8 mouse cellular contexts compared by ENCODE assay signal in genomic region chr5:144547333-144547878, GRCm38 (mm10). TPM values are rescaled to one million over a fixed set of nuclear protein-coding genes. Genes with fewer than 3 reads are reported as not detected.
DNase-seq lines count a peak whose midpoint lies in the region; ATAC-seq and TF ChIP-seq lines count a peak whose summit lies in the region.
"Had no signal": no experiment of that assay in that cellular context is flagged by ENCODE, and none has a peak within 500 bp of the region (broad histone marks: within the 10 kb centered on the region; RNA-seq: fewer than 3 reads in every experiment).

No protein-coding gene starts in this region.

- no peak for ATAC-seq in lung, embryonic 15.5 days (ENCODE audit: borderline replicate concordance, extremely low read depth, low FRiP score, low TSS enrichment)
- ATAC-seq in forebrain, embryonic 15.5 days (replicated peaks), result no peak
- no peak for ATAC-seq in limb, embryonic 15.5 days (ENCODE audit: insufficient number of reproducible peaks, low FRiP score, low TSS enrichment, low read depth)
- no peak for ATAC-seq in frontal cortex, adult (ENCODE audit: low TSS enrichment)

- peak overlapping the region; percentile 41; the same call in 1 of the 2 replicates for H3K4me2 ChIP-seq in lung, embryonic 15.5 days
- H3K4me2 ChIP-seq in forebrain, embryonic 15.5 days (replicated peaks), result peak overlapping the region; percentile 51
- H3K4me2 ChIP-seq in limb, embryonic 15.5 days, result no peak overlapping the region

- no peaks in the 10 kb centered on the region for H3K36me3 ChIP-seq in lung, embryonic 15.5 days
- H3K36me3 ChIP-seq in forebrain, embryonic 15.5 days, result no peaks in the 10 kb centered on the region
- H3K36me3 ChIP-seq in limb, embryonic 15.5 days, result no peaks in the 10 kb centered on the region

- TF ChIP-seq POLR2A in lung, adult 2 months (IDR thresholded peaks at IDR 0.05; ENCODE audit: borderline replicate concordance, extremely low read depth, low read depth, low read length), result no peak

- no peak overlapping the region for H3K4me3 ChIP-seq in lung, embryonic 15.5 days
- H3K4me3 ChIP-seq in lung, adult 2 months (replicated peaks; ENCODE audit: extremely low read depth, low read depth, low read length), result no peak overlapping the region
- H3K4me3 ChIP-seq in forebrain, embryonic 15.5 days, result peak overlapping the region; percentile 46
- H3K4me3 ChIP-seq in limb, embryonic 15.5 days, result 0 out of 2 replicates have a peak overlapping the region, but pooled peaks have one; percentile 2

- H3K9me3 ChIP-seq in lung, embryonic 15.5 days, result no peaks in the 10 kb centered on the region
- H3K9me3 ChIP-seq in forebrain, embryonic 15.5 days, result no peaks in the 10 kb centered on the region
- no peaks in the 10 kb centered on the region for H3K9me3 ChIP-seq in limb, embryonic 15.5 days

- H3K27me3 ChIP-seq in lung, embryonic 15.5 days, result peaks cover 74% of the 10 kb centered on the region
- peaks cover 20% of the 10 kb centered on the region; the same call in 1 of the 2 replicates for H3K27me3 ChIP-seq in forebrain, embryonic 15.5 days
- peaks cover 85% of the 10 kb centered on the region for H3K27me3 ChIP-seq in limb, embryonic 15.5 days

- no peak for DNase-seq in lung, adult 2 months
- DNase-seq in urinary bladder, adult 18-20 months (ENCODE audit: low spot score in 2 of 2), result no peak
- DNase-seq in kidney, postnatal 4 days, result no peak
- DNase-seq: gastrocnemius, postnatal 10 days had no signal

- peaks cover 15% of the 10 kb centered on the region; the same call in 1 of the 2 replicates for H3K4me1 ChIP-seq in lung, embryonic 15.5 days
- no peaks in the 10 kb centered on the region for H3K4me1 ChIP-seq in lung, adult 2 months (ENCODE audit: control insufficient read depth, insufficient read depth, low read length)
- H3K4me1 ChIP-seq in forebrain, embryonic 15.5 days, result peaks cover 48% of the 10 kb centered on the region
- peaks cover 27% of the 10 kb centered on the region for H3K4me1 ChIP-seq in limb, embryonic 15.5 days

- WGBS in lung, embryonic 15.5 days, result 17% methylated on average over 9 of the region's 9 CpGs
- 13% methylated on average over 9 of the region's 9 CpGs for whole genome bisulfite sequencing in lung, adult 2 months
- 5% methylated on average over 9 of the region's 9 CpGs for WGBS in forebrain, embryonic 15.5 days
- WGBS in limb, embryonic 15.5 days, result 10% methylated on average over 9 of the region's 9 CpGs

- H3K27ac ChIP-seq in lung, embryonic 15.5 days, result no peak overlapping the region
- H3K27ac ChIP-seq in forebrain, embryonic 15.5 days (replicated peaks), result no peak overlapping the region
- H3K27ac ChIP-seq in limb, embryonic 15.5 days, result no peak overlapping the region

- no peak overlapping the region for H3K9ac ChIP-seq in lung, embryonic 15.5 days
- no peak overlapping the region for H3K9ac ChIP-seq in forebrain, embryonic 15.5 days (replicated peaks)
- no peak overlapping the region for H3K9ac ChIP-seq in limb, embryonic 15.5 days

- TF ChIP-seq CTCF in lung, adult 2 months (IDR thresholded peaks at IDR 0.05; ENCODE audit: insufficient read depth, low read length), result no peak

RNA-seq across cellular contexts. Expression of gene Nptx2, which starts 1.7 kb away (rescaled TPM):
- 0.15 and 0.42 TPM in 2 replicates for polyA plus RNA-seq in lung, embryonic 15.5 days (2015; fragmentation: Nextera tagmentation; extraction: Ambion mirVana)
- 1.4 TPM in 2 replicates for polyA plus RNA-seq in lung, adult 2 months (2012; rRNA removed)
- polyA plus RNA-seq in forebrain, embryonic 15.5 days (2015; fragmentation: Nextera tagmentation; extraction: Ambion mirVana), result 1.7 and 3.4 TPM in 2 replicates
- polyA plus RNA-seq in limb, embryonic 15.5 days (2015; fragmentation: Nextera tagmentation; extraction: Ambion mirVana), result 1.4 and 1.7 TPM in 2 replicates

Comparison
In these comparisons a context has a peak if more than half of its experiments do, and no peak if none do; other contexts are left out.
1. H3K4me3 ChIP-seq: peak in forebrain, embryonic 15.5 days (single experiment) and limb, embryonic 15.5 days (single experiment); none in lung, embryonic 15.5 days (single experiment) and lung, adult 2 months (single experiment).